Mouse (Mus musculus) stomach, postnatal 0 days (tissue): ENCODE measurements at regions not wholly inside any gene's neighbourhood (a gene's known extent, or its start where the extent isn't known, plus 50 kb on each side); places are given as distances from the start of the nearest gene placed in this dataset.

Experiments used
- ATAC-seq: fragments of 200-750 bp; cut with Nextera tagmentation; 2 replicates; pipeline ENCODE4 v1.8.0; 2017; ENCODE audit not compliant: low FRiP score, low TSS enrichment
- DNase-seq: peaks from one replicate; pipeline ENCODE4 v3.0.0-alpha.2; 2016; ENCODE audit warnings: low spot score
- H3K27ac ChIP-seq: fragments of 300-500 bp; sonication (generic); replicated peaks from 2 replicates; pipeline ENCODE4 v1.5.1; 2014; ENCODE audit warnings: mild to moderate bottlenecking, control low read depth
- H3K27me3 ChIP-seq: fragments of 300-500 bp; sonication (generic); 2 replicates; pipeline ENCODE4 v1.6.1; 2014; ENCODE audit warnings: low read length; ENCODE audit not compliant: control insufficient read depth, insufficient read depth
- H3K36me3 ChIP-seq: fragments of 300-500 bp; sonication (generic); 2 replicates; pipeline ENCODE4 v1.6.1; 2014; ENCODE audit warnings: low read length, mixed read lengths; ENCODE audit not compliant: control insufficient read depth, insufficient read depth
- H3K4me1 ChIP-seq: fragments of 300-500 bp; sonication (generic); replicated peaks from 2 replicates; pipeline ENCODE4 v1.6.1; 2014; ENCODE audit warnings: antibody characterized with exemption; ENCODE audit not compliant: control insufficient read depth, insufficient read depth
- H3K4me2 ChIP-seq: fragments of 300-500 bp; sonication (generic); replicated peaks from 2 replicates; pipeline ENCODE4 v1.6.1; 2014; ENCODE audit warnings: low read depth, mild to moderate bottlenecking, control low read depth, moderate library complexity
- H3K4me3 ChIP-seq: fragments of 300-500 bp; sonication (generic); 2 replicates; pipeline ENCODE4 v1.5.1; 2014; ENCODE audit warnings: low read depth, low read length, control low read depth
- H3K9ac ChIP-seq: fragments of 300-500 bp; sonication (generic); 2 replicates; pipeline ENCODE4 v1.6.1; 2014; ENCODE audit warnings: mild to moderate bottlenecking, low read length, control low read depth, mixed read lengths
- H3K9me3 ChIP-seq: fragments of 300-500 bp; sonication (generic); 2 replicates; pipeline ENCODE4 v1.6.1; 2016; ENCODE audit warnings: low read length; ENCODE audit not compliant: control insufficient read depth
- CTCF ChIP-seq: IDR thresholded peaks from 2 replicates; pipeline ENCODE4 v1.5.1; 2016; ENCODE audit warnings: antibody characterized with exemption, low read depth, mild to moderate bottlenecking, moderate library complexity
- EP300 ChIP-seq: optimal IDR thresholded peaks from 2 replicates; pipeline ENCODE3; 2016; ENCODE audit warnings: antibody characterized with exemption
- WGBS: fragments of 180-500 bp; shearing (Covaris S2); extraction: QIAGEN DNeasy Blood & Tissue Kit; methylation state at CpG from one replicate; pipeline ENCODE4 v1.1.7; 2014; 5-methylcytosine and 5-hydroxymethylcytosine counted together

GRCm38 (mm10) chr13:102319453-102319852 lies 373.9 kb upstream of the Cd180 start:
- ATAC-seq: no peak
- Histone ChIP-seq H3K4me2 (no peak overlapping the region), H3K36me3 (no peaks in the 10 kb centered on the region), H3K9ac (no peak overlapping the region), H3K4me3 (no peak overlapping the region), H3K27me3 (no peaks in the 10 kb centered on the region), H3K9me3 (no peaks in the 10 kb centered on the region), H3K27ac (no peak overlapping the region), H3K4me1 (no peaks in the 10 kb centered on the region)
- no peak for DNase-seq
- 90% methylated on average over 2 of the region's 2 CpGs for WGBS
- TF ChIP-seq EP300 (no peak), CTCF (no peak)

- no peaks in the 10 kb centered on the region for H3K27me3 ChIP-seq
- H3K9ac ChIP-seq: no peak overlapping the region
- no peaks in the 10 kb centered on the region for H3K9me3 ChIP-seq
- no peak for ATAC-seq
- H3K4me2 ChIP-seq: no peak overlapping the region
- no peak for TF ChIP-seq EP300
- TF ChIP-seq CTCF: no peak
- no peak overlapping the region for H3K4me3 ChIP-seq
- no peak for DNase-seq
- H3K36me3 ChIP-seq: no peaks in the 10 kb centered on the region
- H3K4me1 ChIP-seq: no peaks in the 10 kb centered on the region
- H3K27ac ChIP-seq: no peak overlapping the region
- 89% methylated on average over 3 of the region's 3 CpGs for WGBS
Measured at GRCm38 (mm10) chr13:102323876-102324275, 369.5 kb upstream of the Cd180 start.

GRCm38 (mm10) chr13:102326003-102326402 lies 367.4 kb upstream of the Cd180 start:
- ATAC-seq (no peak), DNase-seq (no peak)
- Histone ChIP-seq H3K36me3 (no peaks in the 10 kb centered on the region), H3K4me2 (no peak overlapping the region), H3K4me3 (no peak overlapping the region), H3K4me1 (no peaks in the 10 kb centered on the region), H3K27ac (no peak overlapping the region), H3K9ac (no peak overlapping the region), H3K27me3 (no peaks in the 10 kb centered on the region), H3K9me3 (no peaks in the 10 kb centered on the region)
- 56% methylated on average over 2 of the region's 2 CpGs for WGBS
- TF ChIP-seq CTCF: no peak
- TF ChIP-seq EP300: no peak

- Histone ChIP-seq H3K9me3 (no peaks in the 10 kb centered on the region), H3K4me2 (no peak overlapping the region), H3K4me3 (no peak overlapping the region), H3K36me3 (no peaks in the 10 kb centered on the region), H3K4me1 (no peaks in the 10 kb centered on the region), H3K27me3 (no peaks in the 10 kb centered on the region), H3K27ac (no peak overlapping the region), H3K9ac (no peak overlapping the region)
- TF ChIP-seq CTCF (no peak), EP300 (no peak)
- ATAC-seq: no peak
- no peak for DNase-seq
- WGBS: 55% methylated on average over 2 of the region's 2 CpGs
Measured at GRCm38 (mm10) chr13:102326544-102326943, 366.8 kb upstream of the Cd180 start.

- Histone ChIP-seq H3K27ac (no peak overlapping the region), H3K27me3 (no peaks in the 10 kb centered on the region), H3K36me3 (no peaks in the 10 kb centered on the region), H3K9me3 (no peaks in the 10 kb centered on the region), H3K4me3 (no peak overlapping the region), H3K9ac (no peak overlapping the region), H3K4me1 (no peaks in the 10 kb centered on the region), H3K4me2 (no peak overlapping the region)
- 42% methylated on average over 1 of the region's 1 CpGs for WGBS
- DNase-seq: no peak
- no peak for TF ChIP-seq EP300
- TF ChIP-seq CTCF: no peak
- no peak for ATAC-seq
Measured at GRCm38 (mm10) chr13:102333667-102334066, 359.7 kb upstream of the Cd180 start.

GRCm38 (mm10) chr13:102334131-102334534 lies 359.2 kb upstream of the Cd180 start:
- H3K4me2 ChIP-seq: no peak overlapping the region; the same call in 1 of the 2 replicates
- H3K27ac ChIP-seq: no peak overlapping the region
- no peaks in the 10 kb centered on the region for H3K4me1 ChIP-seq
- DNase-seq (peak; percentile 22), ATAC-seq (no peak)
- H3K27me3 ChIP-seq: no peaks in the 10 kb centered on the region
- no peaks in the 10 kb centered on the region for H3K36me3 ChIP-seq
- WGBS: 24% methylated on average over 13 of the region's 13 CpGs
- H3K4me3 ChIP-seq: no peak overlapping the region
- TF ChIP-seq CTCF: no peak
- no peak for TF ChIP-seq EP300
- no peak overlapping the region for H3K9ac ChIP-seq
- no peaks in the 10 kb centered on the region for H3K9me3 ChIP-seq
